Mouse (Mus musculus): Measurements from ENCODE around the gene Rnf114.

Gene Rnf114

GRCm38 (mm10) chr2:167506546-167507260, 14.3 kb downstream of the Rnf114 start:
- no peak for DNase-seq

- DNase-seq: no peak
Measured at GRCm38 (mm10) chr2:167507719-167508385, 15.4 kb downstream of the Rnf114 start.

GRCm38 (mm10) chr2:167508569-167508968, 16.1 kb downstream of the Rnf114 start:
- DNase-seq: no peak

- DNase-seq: no peak
Measured at GRCm38 (mm10) chr2:167510485-167510884, 18.0 kb downstream of the Rnf114 start.

GRCm38 (mm10) chr2:167512365-167512764, 19.9 kb downstream of the Rnf114 start:
- no peak for DNase-seq

- DNase-seq: no peak
Measured at GRCm38 (mm10) chr2:167512970-167513369, 20.5 kb downstream of the Rnf114 start.

GRCm38 (mm10) chr2:167514641-167515040, 22.2 kb downstream of the Rnf114 start:
- DNase-seq: no peak

- DNase-seq: no peak
Measured at GRCm38 (mm10) chr2:167515688-167516087, 23.2 kb downstream of the Rnf114 start.

- DNase-seq: no peak
Measured at GRCm38 (mm10) chr2:167519606-167520252, 27.3 kb downstream of the Rnf114 start.

GRCm38 (mm10) chr2:167528278-167528677, 35.8 kb downstream of the Rnf114 start:
- DNase-seq: no peak

- no peak for DNase-seq
Measured at GRCm38 (mm10) chr2:167529935-167530513, 37.6 kb downstream of the Rnf114 start.

- no peak for DNase-seq
Measured at GRCm38 (mm10) chr2:167530536-167530935, 38.1 kb downstream of the Rnf114 start.

- no peak for DNase-seq
Measured at GRCm38 (mm10) chr2:167532131-167532530, 39.7 kb downstream of the Rnf114 start.

GRCm38 (mm10) chr2:167533880-167534279, 41.4 kb downstream of the Rnf114 start:
- no peak for DNase-seq

GRCm38 (mm10) chr2:167536320-167536945, 44.0 kb downstream of the Rnf114 start:
- DNase-seq: no peak

GRCm38 (mm10) chr2:167537476-167538297, 45.2 kb downstream of the Rnf114 start, which contains the start of gene Snai1:
Gene Snai1, plus strand, starts transcription at chr2:167538195.
- peak; percentile 79 for DNase-seq

- DNase-seq: no peak
Measured at GRCm38 (mm10) chr2:167538671-167539306, 46.3 kb downstream of the Rnf114 start.

GRCm38 (mm10) chr2:167539536-167540476, 47.4 kb downstream of the Rnf114 start:
- DNase-seq: no peak

GRCm38 (mm10) chr2:167540477-167541110, 48.1 kb downstream of the Rnf114 start:
- no peak for DNase-seq

GRCm38 (mm10) chr2:167541324-167541723, 48.9 kb downstream of the Rnf114 start:
- DNase-seq: no peak

Data from right cerebral cortex, adult 18-20 months (tissue).